Mouse (Mus musculus) layer of hippocampus, adult 2 months (tissue): ENCODE results near the gene Arih2. TPM values are rescaled to one million over a fixed set of nuclear protein-coding genes. Genes with fewer than 3 reads are reported as not detected.
A peak's percentile ranks its signal among the peaks of the same experiment; 100 is the strongest.
"Not testable (repeated sequence)": the region's sequence is repeated elsewhere in the genome, so short reads cannot be mapped to it uniquely, and the experiment has no call there.

ENCODE experiments used
- DNase-seq, 2 experiments: peaks; one replicate each; pipeline ENCODE4 v3.0.0; 2022; ENCODE audit warnings: low spot score in 2 of 2
- H3K27ac ChIP-seq: fragments of 200-600 bp; 2 replicates; pipeline ENCODE4 v1.8.1; 2022
- H3K4me3 ChIP-seq: fragments of 200-600 bp; 2 replicates; pipeline ENCODE4 v1.8.1; 2022; ENCODE audit warnings: mild to moderate bottlenecking
- CTCF ChIP-seq: fragments of 200-600 bp; conservative IDR thresholded peaks from 2 replicates; pipeline ENCODE4 v1.8.1; 2022; ENCODE audit warnings: antibody characterized with exemption, mild to moderate bottlenecking, moderate library complexity
- total RNA-seq, 2 experiments: library from RNA; stranded (reverse); gene quantifications; 2 replicates each; pipeline ENCODE4 v1.2.3; 2021

The Arih2 gene
- total RNA-seq, 2 experiments from 2014 or later = 50.2 to 57.3 TPM

DNA sequence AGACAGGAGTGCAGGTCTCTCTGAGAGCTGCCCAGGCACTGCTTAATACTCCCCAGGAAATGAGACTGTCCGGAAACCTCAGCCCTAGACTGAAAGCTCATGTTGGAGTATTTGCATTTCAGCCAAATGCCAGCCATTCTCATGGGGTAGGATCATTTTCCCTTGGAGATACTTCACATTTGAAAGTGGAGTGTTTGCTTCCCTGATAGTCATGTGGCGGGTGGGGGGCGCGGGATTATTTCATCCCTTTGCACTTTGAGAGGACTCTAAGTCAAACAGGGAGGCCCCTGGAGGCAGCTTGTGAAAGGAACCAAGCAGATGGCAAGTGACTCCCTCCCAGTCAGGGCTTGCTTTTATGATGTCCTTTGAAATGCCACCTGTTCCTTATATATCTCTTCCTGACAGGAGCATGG is 37.3 kb upstream of the Arih2 start:
- Histone ChIP-seq H3K27ac (no peak overlapping the region), H3K4me3 (no peak overlapping the region)
- DNase-seq = no peak
- no peak for TF ChIP-seq CTCF

- Histone ChIP-seq H3K4me3 (no peak overlapping the region), H3K27ac (no peak overlapping the region)
- DNase-seq = no peak
- no peak for TF ChIP-seq CTCF
Measured at GRCm38 (mm10) chr9:108680026-108680425, 30.8 kb upstream of the Arih2 start.

DNA sequence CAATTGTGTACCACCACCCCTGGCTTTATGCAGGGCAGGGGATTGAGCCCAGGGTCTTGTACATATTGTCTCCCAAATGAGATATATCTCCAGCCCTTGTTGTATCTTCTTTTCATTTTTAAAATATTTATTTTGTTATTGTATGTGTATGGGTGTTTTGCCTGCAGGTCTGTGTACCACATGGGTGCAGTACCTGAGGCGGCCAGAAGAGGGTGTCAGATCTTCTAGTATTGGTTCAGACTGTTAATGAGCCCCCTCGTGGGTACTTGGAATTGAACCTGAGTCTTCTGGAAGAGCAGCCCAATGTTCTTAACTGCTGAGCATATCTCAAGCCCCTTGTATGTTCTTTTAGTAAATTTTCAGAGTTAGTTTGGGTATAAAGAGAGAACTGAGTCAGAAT is 24.0 kb upstream of the Arih2 start:
- peak; percentile 67 for TF ChIP-seq CTCF
- DNase-seq = no peak
- Histone ChIP-seq H3K4me3 (no peak overlapping the region), H3K27ac (no peak overlapping the region)

GRCm38 (mm10) chr9:108669875-108670274 is 20.7 kb upstream of the Arih2 start:
- DNase-seq = no peak
- TF ChIP-seq CTCF = peak; percentile 65
- H3K4me3 ChIP-seq = no peak overlapping the region
- no peak overlapping the region for H3K27ac ChIP-seq

GRCm38 (mm10) chr9:108662660-108663059 is 13.5 kb upstream of the Arih2 start:
- TF ChIP-seq CTCF = no peak
- H3K4me3 ChIP-seq = peak overlapping the region; percentile 72
- peak overlapping the region; percentile 75; the same call in 1 of the 2 replicates for H3K27ac ChIP-seq
- DNase-seq = no peak

DNA sequence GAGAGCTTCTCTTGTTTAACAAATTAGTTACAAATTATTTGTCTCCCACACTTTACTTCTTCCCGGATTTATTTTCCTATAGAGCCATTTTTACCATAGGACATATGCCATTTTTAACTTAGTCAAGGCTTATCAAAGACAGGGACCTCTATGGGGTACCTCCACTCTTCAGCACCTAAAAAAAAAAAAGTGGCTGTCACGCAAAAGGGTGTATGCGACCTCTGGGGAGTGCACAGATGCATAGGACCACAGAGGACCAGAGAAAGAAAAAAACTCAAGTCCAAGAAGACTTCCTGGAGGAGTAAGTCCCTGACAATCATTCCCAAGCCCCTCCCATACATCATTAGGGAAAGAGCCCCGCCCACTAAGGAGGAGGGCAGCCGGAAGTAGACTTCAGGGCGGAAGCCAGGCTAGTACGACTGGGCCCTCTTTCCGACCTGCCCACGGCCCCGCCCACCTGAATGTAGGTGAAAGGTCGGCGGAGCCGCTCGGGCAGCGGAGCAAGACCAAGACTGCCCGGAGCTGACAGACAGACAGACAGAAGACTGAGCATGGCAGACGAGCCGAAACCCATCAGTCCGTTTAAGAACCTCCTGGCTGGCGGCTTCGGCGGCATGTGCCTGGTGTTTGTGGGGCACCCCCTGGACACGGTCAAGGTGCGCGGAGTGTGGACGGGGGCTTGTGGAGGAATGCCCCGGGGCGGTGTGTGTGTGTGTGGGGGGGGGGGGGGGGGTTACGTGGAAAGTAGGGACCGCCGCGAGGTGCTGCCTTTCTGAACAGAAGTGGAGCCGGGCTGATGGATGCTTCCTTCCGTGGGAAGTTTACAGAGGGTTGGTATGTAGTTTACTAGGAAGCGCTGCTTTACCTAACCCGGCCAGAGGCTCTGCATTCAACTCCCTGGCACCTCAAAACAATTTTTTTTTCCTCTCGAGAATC is 12.8 kb upstream of the Arih2 start, which contains the start of gene Slc25a20:
Gene Slc25a20, plus strand, starts transcription at position 412 of the 936 bp plus-strand sequence.
- no peak for TF ChIP-seq CTCF
- DNase-seq = peak; percentile 64 to 78
- Histone ChIP-seq H3K4me3 (peak within 1 kb of the TSS; percentile 72), H3K27ac (peak within 1 kb of the TSS; percentile 75)

DNA sequence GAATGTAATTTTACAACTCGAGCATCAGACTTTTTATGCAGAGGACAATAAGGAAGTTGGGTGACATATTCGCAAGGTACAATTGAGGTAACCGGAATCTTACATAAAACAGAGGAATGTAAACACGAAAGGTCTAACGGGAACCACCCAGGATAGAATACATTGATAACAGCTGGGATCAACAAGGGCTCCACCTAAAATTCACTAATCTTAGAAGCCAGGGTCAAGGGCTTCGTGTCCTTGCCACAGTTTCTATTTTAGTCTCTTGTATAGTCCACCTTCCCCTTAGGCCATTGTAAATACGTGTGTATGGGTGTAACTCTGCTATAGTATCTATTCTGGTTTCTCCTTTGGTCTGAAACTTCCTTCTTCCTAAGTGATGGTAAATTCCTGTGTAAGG is 6.7 kb upstream of the Arih2 start:
- not testable (repeated sequence) for H3K4me3 ChIP-seq, H3K27ac ChIP-seq, DNase-seq

- Histone ChIP-seq H3K4me3 (no peak overlapping the region), H3K27ac (peak overlapping the region; percentile 72)
- peak in 1 of 2 experiments; percentile 29 for DNase-seq
- TF ChIP-seq CTCF = no peak
Measured at GRCm38 (mm10) chr9:108654566-108655464, 5.6 kb upstream of the Arih2 start.

GRCm38 (mm10) chr9:108649561-108650440 is 615 bp upstream of the Arih2 start:
- peak in 1 of 2 experiments; percentile 14 for DNase-seq
- Histone ChIP-seq H3K27ac (peak overlapping the region; percentile 92), H3K4me3 (peak overlapping the region; percentile 55)
- no peak for TF ChIP-seq CTCF

DNA sequence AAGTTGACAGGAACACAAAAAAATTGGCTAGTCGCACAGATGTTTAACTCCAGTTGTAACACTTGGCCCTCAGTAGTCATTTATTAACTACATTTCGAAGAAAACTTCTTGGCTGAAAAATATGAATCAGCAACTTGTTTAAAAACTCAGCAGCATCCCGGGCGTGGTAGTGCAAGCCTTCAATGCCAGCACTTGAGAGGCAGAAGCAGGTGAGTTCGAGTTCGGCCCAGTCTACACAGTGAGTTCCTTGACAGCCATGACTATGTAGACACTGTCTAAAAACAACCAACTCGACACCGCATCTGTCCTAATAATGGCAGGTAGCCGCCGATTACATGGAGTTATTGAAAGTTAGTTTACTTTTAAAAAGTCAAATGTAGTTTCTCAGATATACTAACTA is 1.0 kb downstream of the Arih2 start:
- no peak for TF ChIP-seq CTCF
- H3K4me3 ChIP-seq = peak overlapping the region; percentile 55
- DNase-seq = no peak
- peak overlapping the region; percentile 92 for H3K27ac ChIP-seq

DNA sequence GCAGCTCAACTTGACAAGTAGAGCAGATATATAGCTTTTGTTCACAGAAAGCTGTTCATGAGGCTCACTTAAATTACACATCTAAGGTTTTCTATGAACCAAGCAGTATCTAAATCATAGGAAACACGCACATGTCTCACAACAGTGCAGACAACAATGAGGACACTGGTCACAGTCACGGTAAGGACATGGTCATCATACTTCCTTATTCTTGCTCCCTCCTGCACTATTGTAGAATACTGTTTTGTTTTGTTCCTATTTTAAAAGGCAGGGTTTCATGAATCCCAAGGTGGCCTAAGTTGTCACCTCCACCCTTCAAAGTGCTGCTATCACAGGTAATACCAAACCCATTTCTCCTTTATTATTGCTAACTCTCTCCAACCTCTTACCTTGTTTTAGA is 9.4 kb downstream of the Arih2 start:
- no peak overlapping the region for H3K27ac ChIP-seq
- no peak for TF ChIP-seq CTCF
- H3K4me3 ChIP-seq = no peak overlapping the region
- DNase-seq = no peak

- TF ChIP-seq CTCF = no peak
- DNase-seq = no peak
- H3K27ac ChIP-seq = no peak overlapping the region
- no peak overlapping the region for H3K4me3 ChIP-seq
Measured at GRCm38 (mm10) chr9:108635415-108635814, 13.8 kb downstream of the Arih2 start.
